Mouse (Mus musculus) lung, postnatal 36 days (tissue): ENCODE measurements around the gene Rtca.

Experiments used
- DNase-seq: peaks from one replicate; pipeline ENCODE4 v3.0.0; 2022; ENCODE audit warnings: mixed read lengths

Rtca gene

DNA sequence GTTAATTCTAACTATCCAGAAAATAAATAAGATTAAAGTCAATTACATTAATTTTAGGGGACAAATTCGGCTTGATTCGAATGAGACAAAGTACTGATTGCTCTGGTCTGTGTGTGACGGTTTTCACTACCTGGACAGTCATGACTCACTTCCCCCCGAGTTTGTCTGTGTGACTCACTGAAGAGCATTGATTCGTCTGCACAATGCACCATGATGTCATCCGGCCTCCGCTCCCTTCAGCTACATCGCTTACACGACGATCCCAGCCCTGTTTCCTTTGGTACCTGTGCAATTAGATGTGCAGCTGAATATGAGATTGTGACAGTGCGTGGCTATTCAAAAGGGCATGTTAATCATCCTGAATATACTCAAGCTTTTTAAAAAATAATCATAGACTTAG, 33.4 kb downstream of the Rtca start:
- DNase-seq = no peak

DNA sequence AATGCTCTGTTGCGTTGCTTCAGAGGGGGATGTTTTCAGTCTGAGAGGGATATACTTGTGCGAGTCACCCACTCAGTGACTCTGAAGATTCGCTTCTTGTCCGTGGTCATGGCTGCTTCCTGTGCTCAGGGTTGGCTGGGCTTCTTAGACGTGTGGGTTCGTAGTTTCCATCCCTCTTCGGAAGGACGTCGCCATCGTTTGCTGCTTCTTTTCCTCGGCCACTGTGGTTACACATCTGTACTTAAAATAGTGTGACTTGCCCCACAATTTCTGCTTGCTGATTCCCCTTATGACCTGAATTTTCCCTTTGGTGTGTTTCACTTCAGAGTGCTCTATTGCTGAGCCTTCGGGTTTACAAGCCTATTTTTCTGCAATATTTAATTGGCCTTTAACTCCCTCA, 42.3 kb downstream of the Rtca start:
- no peak for DNase-seq

DNA sequence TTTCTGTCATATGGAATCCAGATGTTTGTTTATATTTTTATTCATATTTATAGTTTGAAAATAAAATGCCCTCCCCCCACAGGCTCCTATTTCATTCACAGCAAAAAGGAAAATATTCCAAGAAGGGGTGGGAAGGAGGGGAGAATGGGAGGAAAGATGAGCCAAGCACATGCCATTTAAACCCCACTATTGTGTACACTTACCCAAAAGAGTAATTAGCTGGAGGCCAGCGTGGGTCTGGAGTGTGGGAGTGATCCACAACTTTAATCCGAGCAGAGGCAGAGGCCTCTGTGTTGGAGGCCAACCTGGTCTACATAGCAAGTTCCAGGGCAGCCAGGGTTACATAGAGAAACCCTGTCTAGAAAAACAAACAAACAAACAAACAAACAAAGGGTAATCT, 43.7 kb downstream of the Rtca start:
- no peak for DNase-seq

DNA sequence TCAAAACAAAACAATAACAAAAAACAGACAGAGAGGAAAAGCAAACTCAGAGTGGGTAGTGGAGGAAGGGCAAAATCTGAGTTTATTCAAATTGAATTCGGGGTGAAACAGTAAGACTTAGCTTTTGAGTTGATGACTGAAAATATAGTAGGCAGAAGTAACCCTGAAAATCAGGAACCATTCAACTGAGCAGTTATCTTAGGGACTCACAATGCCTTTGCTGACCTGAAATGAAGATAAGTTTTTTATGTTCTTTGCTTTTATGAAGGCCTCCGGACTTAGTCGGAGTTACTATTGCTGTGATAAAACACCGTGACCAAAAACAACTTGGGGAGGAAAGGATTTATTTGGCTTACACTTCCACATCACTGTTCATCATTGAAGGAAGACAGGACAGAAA, 47.0 kb downstream of the Rtca start:
- no peak for DNase-seq

DNA sequence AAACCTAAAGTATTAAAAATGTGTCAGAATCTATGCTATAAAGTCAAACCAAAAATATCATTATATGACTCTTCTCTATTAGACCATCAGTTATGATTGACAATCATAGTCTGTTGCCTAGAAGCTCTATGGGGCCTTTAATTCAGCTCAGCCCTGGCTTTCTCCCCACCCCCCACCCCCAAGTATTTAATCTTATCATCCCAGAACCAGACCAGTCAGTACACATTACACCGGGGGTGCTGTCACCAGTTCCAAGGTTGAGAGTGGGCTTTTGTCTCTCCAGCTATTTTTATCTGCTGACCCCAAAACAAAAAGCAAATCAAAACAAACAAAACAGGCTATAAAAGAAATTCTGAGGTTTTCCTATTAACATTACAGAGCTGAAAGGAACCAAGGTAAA, 53.5 kb downstream of the Rtca start:
- no peak for DNase-seq

DNA sequence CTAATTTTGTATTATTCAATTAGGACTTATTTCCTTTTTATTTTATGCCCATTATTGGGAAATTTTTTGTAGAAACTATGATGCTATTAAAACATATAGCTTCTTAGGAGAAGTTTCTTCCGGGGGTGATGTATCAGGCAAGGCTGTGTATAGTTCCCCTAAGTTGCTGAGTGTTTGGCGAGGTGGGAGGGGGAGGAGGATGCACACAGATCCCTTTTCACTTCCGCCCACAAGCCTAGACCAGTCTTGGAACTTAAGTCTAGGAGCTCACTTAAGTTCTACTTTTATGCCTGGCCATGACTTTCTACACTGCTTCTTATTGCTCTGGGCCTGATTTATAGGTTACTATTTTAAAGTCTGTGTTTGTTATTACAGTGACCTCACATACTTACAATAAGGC, 57.3 kb downstream of the Rtca start:
- no peak for DNase-seq

DNA sequence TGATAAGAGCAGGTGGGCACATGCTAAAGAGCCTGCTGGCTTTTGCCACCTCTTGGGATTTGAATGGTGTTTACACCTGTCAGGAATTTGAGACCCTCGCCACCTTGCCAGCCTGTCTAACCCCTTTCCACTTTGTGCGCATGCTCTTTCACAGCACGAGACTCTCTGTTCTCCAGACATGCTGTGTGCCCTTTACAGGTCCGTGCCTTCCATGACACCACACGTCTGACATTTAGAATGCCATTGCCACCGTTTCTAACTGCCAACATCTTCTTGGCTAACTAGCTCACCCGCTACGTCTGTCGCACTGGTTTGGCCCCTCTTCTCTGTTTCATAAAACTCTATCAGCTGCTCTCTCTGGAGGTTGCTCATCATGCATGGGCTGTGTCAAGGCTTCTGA, 63.7 kb downstream of the Rtca start:
- DNase-seq = no peak

DNA sequence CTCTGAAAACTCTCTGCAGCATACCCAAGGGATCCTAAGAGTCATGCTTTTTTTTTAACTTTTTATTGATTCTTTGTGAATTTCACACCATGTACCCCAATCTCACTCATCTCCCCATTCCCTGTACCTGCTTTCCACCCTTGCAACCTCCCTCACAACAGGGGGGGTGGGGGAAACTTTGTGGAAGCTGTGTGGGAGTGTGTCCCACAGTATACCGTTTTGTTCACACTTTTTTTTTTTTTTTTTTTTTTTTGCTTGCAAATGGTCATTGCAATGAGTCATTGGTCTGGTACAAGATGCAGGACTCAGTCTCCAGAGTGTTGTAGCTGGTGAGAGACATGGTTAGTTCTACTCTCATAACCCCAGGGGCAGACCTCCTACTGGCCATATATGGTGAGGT, 65.2 kb downstream of the Rtca start:
- no peak for DNase-seq

DNA sequence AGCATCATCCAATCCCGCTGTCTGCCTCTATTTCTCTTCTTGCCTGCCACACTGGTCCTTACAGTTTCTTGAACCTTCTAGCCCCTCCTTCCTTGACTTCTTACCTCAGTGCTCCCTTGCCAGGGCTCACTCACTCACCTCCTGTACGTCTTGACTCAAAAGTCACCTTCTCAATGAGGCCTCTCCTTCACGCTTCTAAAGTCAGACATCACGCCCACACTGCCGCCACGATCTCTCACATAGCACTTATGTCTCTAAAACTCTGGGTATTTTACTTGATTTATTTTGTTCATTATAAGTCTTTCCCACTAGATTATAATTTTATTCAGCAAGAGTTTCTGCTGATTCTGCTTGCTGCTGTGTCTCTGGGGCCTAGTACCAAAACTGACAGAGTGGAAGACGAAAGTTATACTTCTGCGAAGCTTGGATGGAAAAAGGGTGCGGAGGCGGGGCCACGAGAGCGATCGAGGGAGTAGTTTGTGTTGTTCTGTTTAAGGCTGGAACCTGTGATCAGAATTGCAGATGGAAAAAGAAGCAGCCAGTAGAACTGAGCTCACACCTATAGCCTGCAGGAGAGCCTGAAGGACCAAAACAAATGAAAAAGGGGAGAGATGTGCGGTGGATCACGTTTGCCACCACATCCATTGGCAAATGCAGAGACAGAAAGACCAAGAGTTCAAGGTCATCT, 66.3 kb downstream of the Rtca start:
- DNase-seq = no peak

DNA sequence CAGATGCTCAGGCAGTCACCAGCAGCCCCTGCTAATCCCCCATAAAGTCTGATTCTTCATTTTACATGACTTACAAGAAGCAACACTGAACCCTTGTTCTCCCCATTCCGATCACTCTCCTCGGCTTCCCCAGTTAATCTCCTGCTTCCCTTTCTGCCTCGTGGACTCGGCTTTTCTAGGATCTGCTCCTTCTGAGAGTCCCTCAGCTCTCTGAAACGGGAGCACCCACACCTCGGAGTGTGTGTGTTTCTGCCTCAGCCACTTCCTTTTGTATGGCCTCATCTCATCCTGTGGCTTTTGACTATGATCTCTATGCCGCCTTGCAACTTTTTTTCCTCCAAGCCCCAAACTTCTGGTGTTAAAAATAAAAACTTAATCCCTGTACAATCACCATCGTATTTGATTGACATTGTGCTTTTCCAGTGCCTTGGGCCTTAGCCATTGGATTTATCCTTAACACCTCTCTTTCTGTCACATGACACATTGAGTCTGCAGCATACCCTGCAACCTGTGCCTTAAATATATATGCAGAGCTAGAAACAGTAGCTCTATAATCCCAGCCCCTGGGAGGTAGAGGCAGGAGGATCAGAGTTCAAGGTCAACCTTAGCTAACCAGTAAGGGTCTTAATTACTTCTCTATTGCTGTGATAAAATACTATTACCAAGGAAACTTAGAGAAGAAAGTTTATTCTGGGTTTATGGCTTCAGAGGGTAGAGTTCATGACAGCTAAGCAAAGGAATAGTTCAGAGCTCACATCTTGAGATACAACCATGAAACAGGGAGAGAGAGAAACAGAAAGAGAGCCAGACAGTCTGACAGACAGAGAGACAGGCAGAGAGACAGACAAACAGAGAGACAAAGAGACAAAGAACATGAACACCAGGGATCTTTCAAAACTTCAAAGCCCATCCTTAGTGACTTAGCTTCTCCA, 67.7 kb downstream of the Rtca start:
- no peak for DNase-seq
